Mouse (Mus musculus) bone marrow macrophage, adult 2 months (primary cell): ENCODE measurements around the gene Aar2.

Experiments used
- CTCF ChIP-seq: IDR thresholded peaks from 2 replicates; pipeline ENCODE4 v1.5.1; 2012; ENCODE audit warnings: low read depth, mild to moderate bottlenecking, low read length, moderate library complexity
- POLR2A ChIP-seq: IDR thresholded peaks from 2 replicates; pipeline ENCODE4 v1.6.1; 2012; ENCODE audit warnings: mild to moderate bottlenecking, low read depth, low read length, borderline replicate concordance

DNA sequence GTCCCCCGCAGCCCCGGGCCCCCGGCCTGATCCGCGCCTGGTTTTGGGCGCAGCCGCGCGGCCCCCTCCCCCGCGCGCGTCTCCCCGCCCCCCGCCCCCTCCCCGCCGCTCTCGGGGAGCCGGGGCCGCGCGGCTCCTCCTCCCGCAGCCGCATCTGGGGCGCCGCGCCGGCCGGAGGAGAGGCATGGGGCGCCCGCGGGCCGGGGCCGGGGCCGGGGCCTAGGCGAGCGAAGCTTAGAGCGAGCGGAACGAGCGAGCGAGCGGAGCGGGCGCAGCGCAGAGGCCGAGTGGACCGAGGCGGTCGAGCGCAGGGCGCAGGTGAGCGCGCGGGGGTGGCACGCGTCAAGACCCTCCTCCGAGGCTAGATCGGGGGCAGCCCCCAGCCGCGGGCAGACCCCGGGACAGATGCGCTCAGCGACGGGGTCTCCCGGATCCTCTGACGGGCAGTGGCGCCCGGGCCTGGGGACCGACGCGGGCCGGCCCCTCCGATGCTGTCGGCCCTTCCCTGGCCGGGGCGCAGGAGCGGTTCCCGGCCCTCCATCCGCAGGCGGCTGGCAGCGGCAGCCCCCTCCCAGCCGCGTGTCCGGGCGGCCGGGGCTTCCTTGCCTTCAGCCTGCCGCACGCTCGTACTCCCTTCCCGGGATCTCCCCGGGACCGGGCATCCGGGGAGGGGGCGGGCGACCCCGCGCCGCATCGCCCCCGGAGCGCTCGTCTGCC lies 66.3 kb downstream of the Aar2 start, which contains the start of gene Dlgap4:
- no peak for TF ChIP-seq POLR2A
- TF ChIP-seq CTCF = no peak
